Mouse (Mus musculus): ENCODE results near the gene Fstl4. TPM values are rescaled to one million over a fixed set of nuclear protein-coding genes. Genes with fewer than 3 reads are reported as not detected.

Fstl4 gene
- polyA plus RNA-seq, 1 experiment from 2014 or later = 9.1 TPM

DNA sequence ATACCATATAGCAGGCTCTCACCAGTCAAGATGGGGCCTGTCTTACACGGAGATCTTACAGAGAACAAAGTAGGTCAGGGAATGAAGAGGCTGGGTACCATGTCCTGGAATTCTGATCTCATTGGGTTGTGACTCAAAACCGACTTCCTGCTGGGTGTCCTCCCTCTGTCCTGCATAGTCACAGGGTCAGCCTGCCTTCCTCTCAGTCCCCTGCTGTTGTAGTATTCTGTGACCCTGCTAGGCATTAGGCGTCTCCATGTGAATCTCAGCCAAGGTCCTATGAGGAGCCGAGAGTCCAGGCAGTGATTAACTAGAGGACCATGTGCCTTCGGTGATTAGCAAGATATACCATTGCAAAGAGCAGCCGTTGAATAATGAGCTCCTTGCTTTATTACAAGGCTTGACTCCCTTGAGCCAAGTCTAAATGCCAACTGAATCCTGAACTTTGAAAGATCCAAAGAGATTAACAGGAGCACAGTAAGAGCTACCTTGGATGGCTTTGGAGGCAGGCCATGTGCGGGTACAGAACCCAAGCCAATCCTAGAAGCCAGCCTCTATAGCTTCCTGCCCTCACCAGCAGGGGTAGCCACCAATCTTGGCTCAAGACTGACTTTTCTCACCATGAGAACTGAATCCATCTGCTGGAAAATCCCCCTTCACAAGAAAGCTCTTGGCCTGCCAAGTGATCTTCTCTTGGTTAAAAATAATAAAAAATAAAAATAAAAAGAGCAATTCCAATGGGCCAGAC is 264.2 kb downstream of the Fstl4 start:
- no peak overlapping the region for H3K27ac ChIP-seq (ENCODE audit: low read depth, low read length)
- no peak overlapping the region for H3K4me2 ChIP-seq
- H3K9me3 ChIP-seq (replicated peaks; ENCODE audit: control insufficient read depth, low read length) = no peaks in the 10 kb centered on the region
- no peak overlapping the region for H3K9ac ChIP-seq (ENCODE audit: low read depth, low read length)
- H3K4me1 ChIP-seq (ENCODE audit: control insufficient read depth, insufficient read depth, low read length) = peaks cover 9% of the 10 kb centered on the region
- no peak for ATAC-seq (replicated peaks; ENCODE audit: insufficient number of reproducible peaks, low FRiP score, low TSS enrichment)
- H3K27me3 ChIP-seq (ENCODE audit: control insufficient read depth, insufficient read depth, low read length) = no peaks in the 10 kb centered on the region
- 76% methylated on average over 7 of the region's 7 CpGs for WGBS (ENCODE audit: insufficient replicate concordance)
- H3K36me3 ChIP-seq (ENCODE audit: control insufficient read depth, insufficient read depth, low read length) = no peaks in the 10 kb centered on the region
- no peak overlapping the region for H3K4me3 ChIP-seq (ENCODE audit: low read depth, low read length)

DNA sequence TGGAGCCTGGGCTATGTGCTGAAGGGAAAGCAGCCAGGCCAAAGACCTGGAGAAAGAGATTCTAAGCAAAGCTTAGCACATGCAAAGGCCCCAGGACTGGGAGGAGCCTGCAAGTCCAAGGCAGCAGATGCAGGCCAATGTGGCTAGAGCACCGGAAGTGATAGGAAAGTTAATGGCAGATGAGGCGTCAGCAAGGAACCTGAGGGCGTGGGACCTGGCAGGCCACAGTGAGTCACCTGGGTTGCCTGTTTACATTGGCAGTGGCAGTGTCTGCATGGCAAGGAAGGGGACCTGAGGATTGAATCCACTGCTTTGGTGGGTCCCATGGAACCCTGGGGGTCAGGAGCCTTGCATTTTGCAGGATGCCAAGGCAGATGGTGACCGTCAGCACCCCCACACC is 267.3 kb downstream of the Fstl4 start:
- H3K9ac ChIP-seq (ENCODE audit: low read depth, low read length) = no peak overlapping the region
- 77% methylated on average over 4 of the region's 4 CpGs for WGBS (ENCODE audit: insufficient replicate concordance)
- H3K4me3 ChIP-seq (ENCODE audit: low read depth, low read length) = no peak overlapping the region
- no peak overlapping the region for H3K4me2 ChIP-seq
- H3K27me3 ChIP-seq (ENCODE audit: control insufficient read depth, insufficient read depth, low read length) = no peaks in the 10 kb centered on the region
- no peaks in the 10 kb centered on the region for H3K36me3 ChIP-seq (ENCODE audit: control insufficient read depth, insufficient read depth, low read length)
- peaks cover 6% of the 10 kb centered on the region; the same call in 1 of the 2 replicates for H3K4me1 ChIP-seq (ENCODE audit: control insufficient read depth, insufficient read depth, low read length)
- no peaks in the 10 kb centered on the region for H3K9me3 ChIP-seq (replicated peaks; ENCODE audit: control insufficient read depth, low read length)
- H3K27ac ChIP-seq (ENCODE audit: low read depth, low read length) = no peak overlapping the region
- ATAC-seq (replicated peaks; ENCODE audit: insufficient number of reproducible peaks, low FRiP score, low TSS enrichment) = no peak

DNA sequence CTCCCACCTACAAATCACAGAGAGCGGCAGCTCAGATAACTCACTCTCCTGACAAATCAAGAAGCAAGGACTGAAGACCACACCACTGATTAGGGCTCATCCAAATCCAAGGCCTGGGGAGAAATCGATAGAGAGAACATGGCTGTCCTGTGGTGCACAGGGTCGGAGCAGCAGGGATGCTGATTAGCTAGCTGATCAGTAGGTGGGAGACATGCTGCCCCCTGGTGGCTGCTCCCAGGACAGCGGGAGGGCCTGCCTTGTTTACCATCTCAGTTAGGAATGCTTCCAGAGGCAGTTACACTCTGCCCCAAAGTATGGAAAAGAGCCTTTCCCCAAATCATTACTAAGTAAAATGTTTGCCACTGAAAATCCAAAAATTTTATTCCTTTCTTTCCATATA is 267.9 kb downstream of the Fstl4 start:
- H3K4me2 ChIP-seq = no peak overlapping the region
- no peak overlapping the region for H3K9ac ChIP-seq (ENCODE audit: low read depth, low read length)
- no peak for ATAC-seq (replicated peaks; ENCODE audit: insufficient number of reproducible peaks, low FRiP score, low TSS enrichment)
- no peaks in the 10 kb centered on the region for H3K27me3 ChIP-seq (ENCODE audit: control insufficient read depth, insufficient read depth, low read length)
- H3K36me3 ChIP-seq (ENCODE audit: control insufficient read depth, insufficient read depth, low read length) = no peaks in the 10 kb centered on the region
- no peaks in the 10 kb centered on the region for H3K9me3 ChIP-seq (replicated peaks; ENCODE audit: control insufficient read depth, low read length)
- 24% methylated on average over 4 of the region's 4 CpGs for WGBS (ENCODE audit: insufficient replicate concordance)
- peaks cover 6% of the 10 kb centered on the region; the same call in 1 of the 2 replicates for H3K4me1 ChIP-seq (ENCODE audit: control insufficient read depth, insufficient read depth, low read length)
- H3K4me3 ChIP-seq (ENCODE audit: low read depth, low read length) = no peak overlapping the region
- no peak overlapping the region for H3K27ac ChIP-seq (ENCODE audit: low read depth, low read length)

DNA sequence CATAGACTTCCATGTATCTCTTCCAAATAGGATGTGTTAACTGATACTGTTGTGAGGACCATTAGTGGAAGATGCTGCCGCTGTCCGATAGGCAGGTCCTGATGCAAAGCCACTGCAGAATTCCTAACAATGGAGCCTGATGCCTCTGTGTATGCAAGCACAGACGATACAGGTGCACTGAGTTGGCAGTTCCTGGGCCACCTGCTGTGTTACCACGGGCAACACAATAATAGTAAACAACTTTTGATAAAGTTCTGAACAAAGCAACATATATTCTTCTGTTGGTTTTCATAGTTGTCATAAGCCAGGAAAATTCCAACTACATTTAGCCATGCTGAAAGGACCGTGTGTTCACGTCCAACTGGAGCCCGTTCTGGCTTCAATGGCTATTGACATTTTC is 271.0 kb downstream of the Fstl4 start:
- WGBS (ENCODE audit: insufficient replicate concordance) = 78% methylated on average over 7 of the region's 7 CpGs
- H3K4me1 ChIP-seq (ENCODE audit: control insufficient read depth, insufficient read depth, low read length) = no peaks in the 10 kb centered on the region
- no peaks in the 10 kb centered on the region for H3K27me3 ChIP-seq (ENCODE audit: control insufficient read depth, insufficient read depth, low read length)
- no peak overlapping the region for H3K4me3 ChIP-seq (ENCODE audit: low read depth, low read length)
- H3K9me3 ChIP-seq (replicated peaks; ENCODE audit: control insufficient read depth, low read length) = no peaks in the 10 kb centered on the region
- H3K4me2 ChIP-seq = no peak overlapping the region
- ATAC-seq (replicated peaks; ENCODE audit: insufficient number of reproducible peaks, low FRiP score, low TSS enrichment) = no peak
- H3K36me3 ChIP-seq (ENCODE audit: control insufficient read depth, insufficient read depth, low read length) = no peaks in the 10 kb centered on the region
- H3K27ac ChIP-seq (ENCODE audit: low read depth, low read length) = no peak overlapping the region
- no peak overlapping the region for H3K9ac ChIP-seq (ENCODE audit: low read depth, low read length)

- Histone ChIP-seq H3K36me3 (ENCODE audit: control insufficient read depth, insufficient read depth, low read length) (no peaks in the 10 kb centered on the region), H3K27me3 (ENCODE audit: control insufficient read depth, insufficient read depth, low read length) (no peaks in the 10 kb centered on the region), H3K4me1 (ENCODE audit: control insufficient read depth, insufficient read depth, low read length) (peaks cover 14% of the 10 kb centered on the region), H3K9me3 (replicated peaks; ENCODE audit: control insufficient read depth, low read length) (no peaks in the 10 kb centered on the region), H3K4me2 (no peak overlapping the region), H3K27ac (ENCODE audit: low read depth, low read length) (no peak overlapping the region), H3K9ac (ENCODE audit: low read depth, low read length) (no peak overlapping the region), H3K4me3 (ENCODE audit: low read depth, low read length) (no peak overlapping the region)
- no peak for ATAC-seq (replicated peaks; ENCODE audit: insufficient number of reproducible peaks, low FRiP score, low TSS enrichment)
- 34% methylated on average over 6 of the region's 6 CpGs for WGBS (ENCODE audit: insufficient replicate concordance)
Observed at GRCm38 (mm10) chr11:53046850-53047249, 282.4 kb downstream of the Fstl4 start.

GRCm38 (mm10) chr11:53054151-53054550 is 289.7 kb downstream of the Fstl4 start:
- WGBS (ENCODE audit: insufficient replicate concordance) = 70% methylated on average over 5 of the region's 5 CpGs
- ATAC-seq (replicated peaks; ENCODE audit: insufficient number of reproducible peaks, low FRiP score, low TSS enrichment) = no peak
- no peaks in the 10 kb centered on the region for H3K9me3 ChIP-seq (replicated peaks; ENCODE audit: control insufficient read depth, low read length)

GRCm38 (mm10) chr11:53055896-53056295 is 291.5 kb downstream of the Fstl4 start:
- Histone ChIP-seq H3K4me1 (ENCODE audit: control insufficient read depth, insufficient read depth, low read length) (peaks cover 10% of the 10 kb centered on the region), H3K4me2 (no peak overlapping the region), H3K4me3 (ENCODE audit: low read depth, low read length) (no peak overlapping the region), H3K9ac (ENCODE audit: low read depth, low read length) (no peak overlapping the region), H3K27ac (ENCODE audit: low read depth, low read length) (no peak overlapping the region), H3K27me3 (ENCODE audit: control insufficient read depth, insufficient read depth, low read length) (no peaks in the 10 kb centered on the region), H3K36me3 (ENCODE audit: control insufficient read depth, insufficient read depth, low read length) (no peaks in the 10 kb centered on the region), H3K9me3 (replicated peaks; ENCODE audit: control insufficient read depth, low read length) (no peaks in the 10 kb centered on the region)
- WGBS (ENCODE audit: insufficient replicate concordance) = 86% methylated on average over 6 of the region's 6 CpGs
- no peak for ATAC-seq (replicated peaks; ENCODE audit: insufficient number of reproducible peaks, low FRiP score, low TSS enrichment)

More at GRCm38 (mm10) chr11:53054151-53054550, 289.7 kb downstream of the Fstl4 start:
- H3K4me3 ChIP-seq (ENCODE audit: low read depth, low read length) = no peak overlapping the region
- H3K27me3 ChIP-seq (ENCODE audit: control insufficient read depth, insufficient read depth, low read length) = no peaks in the 10 kb centered on the region
- no peak overlapping the region for H3K27ac ChIP-seq (ENCODE audit: low read depth, low read length)
- no peaks in the 10 kb centered on the region for H3K36me3 ChIP-seq (ENCODE audit: control insufficient read depth, insufficient read depth, low read length)
- peaks cover 13% of the 10 kb centered on the region for H3K4me1 ChIP-seq (ENCODE audit: control insufficient read depth, insufficient read depth, low read length)
- H3K4me2 ChIP-seq = no peak overlapping the region
- H3K9ac ChIP-seq (ENCODE audit: low read depth, low read length) = no peak overlapping the region

- Histone ChIP-seq H3K4me3 (ENCODE audit: low read depth, low read length) (no peak overlapping the region), H3K9ac (ENCODE audit: low read depth, low read length) (no peak overlapping the region), H3K4me1 (ENCODE audit: control insufficient read depth, insufficient read depth, low read length) (peaks cover 10% of the 10 kb centered on the region), H3K27ac (ENCODE audit: low read depth, low read length) (no peak overlapping the region), H3K36me3 (ENCODE audit: control insufficient read depth, insufficient read depth, low read length) (no peaks in the 10 kb centered on the region), H3K27me3 (ENCODE audit: control insufficient read depth, insufficient read depth, low read length) (no peaks in the 10 kb centered on the region), H3K9me3 (replicated peaks; ENCODE audit: control insufficient read depth, low read length) (no peaks in the 10 kb centered on the region), H3K4me2 (no peak overlapping the region)
- 78% methylated on average over 6 of the region's 6 CpGs for WGBS (ENCODE audit: insufficient replicate concordance)
- no peak for ATAC-seq (replicated peaks; ENCODE audit: insufficient number of reproducible peaks, low FRiP score, low TSS enrichment)
Observed at GRCm38 (mm10) chr11:53056781-53057180, 292.3 kb downstream of the Fstl4 start.

Measured in heart, embryonic 11.5 days (tissue).